Mouse (Mus musculus): ENCODE measurements around the gene Erc1. TPM values are rescaled to one million over a fixed set of nuclear protein-coding genes. Genes with fewer than 3 reads are reported as not detected.
A peak's percentile ranks its signal among the peaks of the same experiment; 100 is the strongest.

Erc1 gene
- polyA plus RNA-seq, 1 experiment, result 8.7 TPM

DNA sequence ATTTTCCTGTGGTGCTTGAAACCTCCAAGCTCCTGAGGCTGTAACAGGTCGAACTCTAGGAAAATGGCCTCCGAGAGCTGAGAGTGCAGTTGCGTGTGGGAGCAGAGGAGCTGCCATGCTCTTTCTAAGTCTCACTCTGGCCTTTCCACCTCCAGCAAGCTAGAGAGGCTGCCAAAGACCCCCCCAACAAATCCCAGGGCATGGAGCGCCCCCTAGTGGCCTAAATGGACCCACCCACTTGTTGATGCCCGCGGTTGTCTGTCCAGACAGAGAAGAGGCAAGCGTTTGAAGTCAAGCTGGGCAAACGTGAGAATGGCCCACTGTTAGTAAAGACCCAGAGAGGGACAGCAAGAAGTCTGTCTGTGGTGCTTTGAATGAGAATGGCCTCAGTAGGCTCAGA is 293.5 kb downstream of the Erc1 start:
- no peak overlapping the region for H3K4me3 ChIP-seq (replicated peaks; ENCODE audit: extremely low read depth, low read depth, low read length)
- TF ChIP-seq CTCF (IDR thresholded peaks at IDR 0.05; ENCODE audit: insufficient read depth, low read length) (no peak), POLR2A (IDR thresholded peaks at IDR 0.05; ENCODE audit: borderline replicate concordance, extremely low read depth, low read depth, low read length) (no peak)
- DNase-seq, result no peak
- no peaks in the 10 kb centered on the region for H3K4me1 ChIP-seq (ENCODE audit: control insufficient read depth, insufficient read depth, low read length)
- 69% methylated on average over 8 of the region's 8 CpGs for WGBS

DNA sequence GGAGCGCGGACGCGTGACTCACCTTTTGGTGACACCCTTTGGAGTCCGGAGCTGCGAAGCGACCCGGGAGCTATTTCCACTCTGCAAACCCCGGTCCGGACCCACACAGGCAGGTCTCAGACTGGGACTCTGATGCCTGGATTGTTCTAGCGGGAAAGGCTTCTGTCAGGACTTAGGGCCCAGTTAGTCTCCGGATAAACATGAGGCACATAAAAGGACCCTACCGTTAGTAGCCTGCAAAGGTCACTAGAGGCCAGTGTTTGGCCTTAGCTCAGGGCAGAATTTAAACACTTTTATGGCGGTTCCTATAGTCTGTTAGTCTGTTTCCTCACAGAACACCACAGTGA is 303.5 kb downstream of the Erc1 start:
- Histone ChIP-seq H3K4me3 (replicated peaks; ENCODE audit: extremely low read depth, low read depth, low read length) (peak overlapping the region; percentile 58), H3K4me1 (ENCODE audit: control insufficient read depth, insufficient read depth, low read length) (no peaks in the 10 kb centered on the region)
- TF ChIP-seq POLR2A (IDR thresholded peaks at IDR 0.05; ENCODE audit: borderline replicate concordance, extremely low read depth, low read depth, low read length) (no peak), CTCF (IDR thresholded peaks at IDR 0.05; ENCODE audit: insufficient read depth, low read length) (no peak)
- DNase-seq, result peak; percentile 32
- 5% methylated on average over 14 of the region's 14 CpGs for WGBS

DNA sequence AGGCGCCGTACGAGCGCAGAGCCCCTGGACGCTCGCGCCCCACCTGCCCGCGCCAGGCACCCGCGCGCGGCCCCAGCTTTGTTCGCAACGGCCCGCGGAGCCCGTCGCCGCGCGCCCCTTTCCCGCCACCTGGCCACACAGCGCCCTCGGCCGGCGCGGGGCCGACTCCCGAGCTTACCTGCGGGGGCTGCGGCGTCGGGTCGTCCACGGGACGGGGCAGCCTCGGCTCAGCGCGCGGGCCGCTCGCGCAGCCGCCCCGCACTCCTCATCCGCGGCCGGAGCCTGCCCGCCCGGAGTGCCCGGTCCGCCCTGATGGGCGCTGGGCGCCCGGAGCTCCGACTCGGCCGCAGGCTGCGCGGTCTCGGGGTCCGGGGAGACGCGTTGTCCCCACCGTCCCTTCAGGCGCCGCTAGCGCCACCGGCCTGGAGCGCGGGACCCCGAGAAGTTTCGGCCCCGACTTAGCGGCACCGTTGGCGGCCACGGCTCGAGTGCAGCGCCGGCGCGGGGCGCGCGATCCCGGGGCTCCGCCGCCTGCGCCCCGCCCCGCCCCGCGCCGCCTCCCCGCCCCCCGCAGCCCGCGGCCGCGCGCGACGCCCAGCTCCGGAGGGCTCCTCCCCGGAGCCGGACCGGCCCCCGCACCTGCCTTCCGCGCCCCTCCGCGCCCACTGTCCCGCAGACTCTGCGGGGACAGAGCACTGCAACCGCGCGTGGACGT is 304.0 kb downstream of the Erc1 start, which contains the start of gene Wnt5b:
Wnt5b (minus strand) TSS at position 545 of the 715 bp plus-strand sequence.
- WGBS, result under 1% methylated on average over 119 of the region's 120 CpGs
- H3K4me1 ChIP-seq (ENCODE audit: control insufficient read depth, insufficient read depth, low read length), result no peaks in the 10 kb centered on the region
- DNase-seq, result peak; percentile 14
- TF ChIP-seq CTCF (IDR thresholded peaks at IDR 0.05; ENCODE audit: insufficient read depth, low read length) (no peak), POLR2A (IDR thresholded peaks at IDR 0.05; ENCODE audit: borderline replicate concordance, extremely low read depth, low read depth, low read length) (no peak)
- H3K4me3 ChIP-seq (replicated peaks; ENCODE audit: extremely low read depth, low read depth, low read length), result peak within 1 kb of the TSS; percentile 60

DNA sequence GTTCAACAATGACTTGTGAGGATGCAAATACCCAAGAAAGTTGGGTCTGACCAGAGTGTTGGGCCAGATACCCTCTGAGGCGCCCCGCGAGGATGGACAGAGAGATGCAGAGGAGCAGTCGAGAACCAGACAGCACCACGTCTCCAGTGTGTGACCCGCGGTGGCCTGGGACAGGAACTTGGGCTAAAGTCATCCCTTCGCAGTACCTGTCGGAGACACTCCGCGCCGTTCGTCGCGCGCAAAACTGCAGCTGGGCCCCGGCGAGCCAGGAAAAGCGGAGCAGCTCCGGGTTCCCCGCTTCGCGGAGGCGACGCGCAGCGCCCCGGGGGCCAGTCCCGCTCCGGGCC is 304.5 kb downstream of the Erc1 start:
- Histone ChIP-seq H3K4me1 (ENCODE audit: control insufficient read depth, insufficient read depth, low read length) (no peaks in the 10 kb centered on the region), H3K4me3 (replicated peaks; ENCODE audit: extremely low read depth, low read depth, low read length) (no peak overlapping the region)
- TF ChIP-seq CTCF (IDR thresholded peaks at IDR 0.05; ENCODE audit: insufficient read depth, low read length), result no peak
- TF ChIP-seq POLR2A (IDR thresholded peaks at IDR 0.05; ENCODE audit: borderline replicate concordance, extremely low read depth, low read depth, low read length), result no peak
- DNase-seq, result peak; percentile 14
- 3% methylated on average over 30 of the region's 30 CpGs for WGBS

DNA sequence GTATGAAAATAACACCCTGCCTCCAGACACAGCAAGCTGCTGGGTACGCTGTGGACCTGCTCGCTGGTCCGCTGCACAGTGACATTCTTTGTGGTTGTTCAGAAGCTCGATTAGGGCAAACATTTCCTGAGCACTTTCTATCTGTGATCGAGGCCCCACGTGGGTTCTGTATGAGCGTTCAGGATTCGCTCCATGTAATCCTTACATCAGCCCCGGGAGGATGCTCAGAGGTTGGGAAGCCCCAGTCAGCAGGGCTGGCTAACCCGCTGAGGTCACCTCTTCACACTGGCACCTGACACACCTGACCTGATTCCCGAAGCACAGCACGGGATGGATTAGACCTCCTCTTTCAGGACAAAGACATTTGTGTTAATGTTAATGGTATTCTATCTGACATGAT is 312.1 kb downstream of the Erc1 start:
- WGBS, result 72% methylated on average over 12 of the region's 12 CpGs
- TF ChIP-seq CTCF (IDR thresholded peaks at IDR 0.05; ENCODE audit: insufficient read depth, low read length) (no peak), POLR2A (IDR thresholded peaks at IDR 0.05; ENCODE audit: borderline replicate concordance, extremely low read depth, low read depth, low read length) (no peak)
- Histone ChIP-seq H3K4me1 (ENCODE audit: control insufficient read depth, insufficient read depth, low read length) (no peaks in the 10 kb centered on the region), H3K4me3 (replicated peaks; ENCODE audit: extremely low read depth, low read depth, low read length) (no peak overlapping the region)
- no peak for DNase-seq

DNA sequence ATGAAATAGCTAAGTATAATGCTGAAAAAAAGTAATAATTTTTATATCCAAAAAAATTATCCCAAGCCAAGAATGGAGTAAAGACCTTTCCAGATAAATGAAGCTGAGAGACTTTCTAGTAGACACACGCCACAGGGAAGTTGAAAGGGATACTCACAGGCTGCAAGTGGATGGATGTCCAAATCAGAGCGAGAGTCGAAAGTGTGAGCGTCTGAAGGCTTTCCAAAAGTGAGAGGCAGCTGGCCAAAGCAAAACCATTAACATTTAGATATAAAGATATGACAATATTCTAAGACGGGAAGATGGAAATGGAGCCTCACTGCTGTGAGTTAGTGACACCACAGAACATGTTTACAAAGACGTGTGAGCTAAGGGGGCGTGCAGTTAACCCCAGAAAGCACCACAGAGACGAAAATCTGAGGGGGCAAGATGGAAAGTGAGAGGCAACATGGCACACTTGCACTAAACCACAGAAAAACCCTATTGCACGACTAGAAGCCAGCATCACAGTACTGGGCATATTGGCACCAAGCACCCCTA is 314.7 kb downstream of the Erc1 start:
- no peak for DNase-seq
- H3K4me1 ChIP-seq (ENCODE audit: control insufficient read depth, insufficient read depth, low read length), result no peaks in the 10 kb centered on the region
- WGBS, result 57% methylated on average over 9 of the region's 9 CpGs
- no peak overlapping the region for H3K4me3 ChIP-seq (replicated peaks; ENCODE audit: extremely low read depth, low read depth, low read length)
- TF ChIP-seq CTCF (IDR thresholded peaks at IDR 0.05; ENCODE audit: insufficient read depth, low read length) (no peak), POLR2A (IDR thresholded peaks at IDR 0.05; ENCODE audit: borderline replicate concordance, extremely low read depth, low read depth, low read length) (no peak)

DNA sequence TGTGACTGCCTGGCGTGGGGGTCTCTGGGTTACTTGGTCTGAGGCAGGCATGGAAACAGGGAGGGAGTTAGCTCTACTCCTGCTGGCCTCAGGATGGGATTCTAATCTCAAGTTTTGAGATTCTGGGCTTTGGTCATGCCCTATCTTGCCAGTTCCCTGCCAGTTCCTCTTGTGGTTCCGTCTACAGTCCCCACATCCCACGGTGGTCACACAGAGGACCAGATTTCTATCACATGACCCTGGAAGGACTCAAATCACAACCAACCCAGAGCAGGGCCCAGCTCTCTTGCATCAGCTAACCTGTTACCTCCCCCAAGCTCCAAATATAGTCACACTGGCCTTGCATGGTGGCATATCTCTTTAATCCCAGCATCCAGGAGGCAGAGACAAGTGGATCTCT is 318.3 kb downstream of the Erc1 start:
- no peak for TF ChIP-seq POLR2A (IDR thresholded peaks at IDR 0.05; ENCODE audit: borderline replicate concordance, extremely low read depth, low read depth, low read length)
- no peak for TF ChIP-seq CTCF (IDR thresholded peaks at IDR 0.05; ENCODE audit: insufficient read depth, low read length)
- H3K4me3 ChIP-seq (replicated peaks; ENCODE audit: extremely low read depth, low read depth, low read length), result no peak overlapping the region
- no peak for DNase-seq
- no peaks in the 10 kb centered on the region for H3K4me1 ChIP-seq (ENCODE audit: control insufficient read depth, insufficient read depth, low read length)
- 79% methylated on average over 3 of the region's 3 CpGs for WGBS

DNA sequence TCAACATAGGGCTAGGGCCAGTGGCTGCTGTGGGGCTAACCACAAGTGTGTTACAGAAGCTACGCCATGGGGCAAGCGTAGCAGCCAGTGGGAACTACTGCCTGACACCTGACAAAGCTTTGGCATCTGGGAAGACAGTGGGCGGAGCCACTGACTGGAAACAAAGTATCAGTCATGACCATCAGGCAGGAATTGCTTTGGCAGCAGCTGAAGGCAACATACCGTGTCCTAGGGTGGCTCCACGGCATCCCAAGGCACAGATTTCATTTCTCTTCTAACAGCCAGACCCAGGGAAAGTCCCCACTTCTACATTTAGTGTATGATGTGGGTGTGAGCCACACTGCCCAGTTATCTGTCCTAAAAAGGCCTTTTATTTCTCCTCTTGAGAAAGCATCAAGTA is 321.5 kb downstream of the Erc1 start:
- no peak overlapping the region for H3K4me3 ChIP-seq (replicated peaks; ENCODE audit: extremely low read depth, low read depth, low read length)
- TF ChIP-seq POLR2A (IDR thresholded peaks at IDR 0.05; ENCODE audit: borderline replicate concordance, extremely low read depth, low read depth, low read length) (no peak), CTCF (IDR thresholded peaks at IDR 0.05; ENCODE audit: insufficient read depth, low read length) (no peak)
- DNase-seq, result no peak
- 52% methylated on average over 5 of the region's 5 CpGs for WGBS
- H3K4me1 ChIP-seq (ENCODE audit: control insufficient read depth, insufficient read depth, low read length), result no peaks in the 10 kb centered on the region

DNA sequence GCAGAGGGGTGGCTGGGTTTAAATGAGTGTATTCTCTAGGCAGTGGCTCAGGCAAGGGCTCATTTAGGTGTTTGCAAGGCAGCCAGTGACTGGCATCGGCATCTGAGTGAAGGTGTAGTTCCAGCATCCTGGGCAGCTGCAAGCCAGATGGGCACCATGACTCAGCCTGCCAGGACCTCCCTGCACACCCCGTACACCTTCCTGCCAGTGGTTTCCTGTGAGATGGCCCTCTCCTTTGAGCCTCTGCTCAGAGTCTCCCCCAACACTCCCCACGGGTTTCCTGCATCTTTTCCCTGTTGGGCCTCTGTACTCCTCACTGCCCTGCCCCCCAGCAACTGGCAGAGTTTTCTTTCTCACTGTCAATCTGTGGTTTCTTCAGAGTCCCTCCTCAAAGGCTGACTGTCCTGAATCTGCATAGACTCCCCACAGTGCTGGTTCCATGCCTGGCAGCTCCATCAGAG is 326.0 kb downstream of the Erc1 start:
- WGBS, result 31% methylated on average over 3 of the region's 3 CpGs
- H3K4me3 ChIP-seq (replicated peaks; ENCODE audit: extremely low read depth, low read depth, low read length), result no peak overlapping the region
- TF ChIP-seq POLR2A (IDR thresholded peaks at IDR 0.05; ENCODE audit: borderline replicate concordance, extremely low read depth, low read depth, low read length) (no peak), CTCF (IDR thresholded peaks at IDR 0.05; ENCODE audit: insufficient read depth, low read length) (no peak)
- no peaks in the 10 kb centered on the region for H3K4me1 ChIP-seq (ENCODE audit: control insufficient read depth, insufficient read depth, low read length)
- DNase-seq, result no peak

DNA sequence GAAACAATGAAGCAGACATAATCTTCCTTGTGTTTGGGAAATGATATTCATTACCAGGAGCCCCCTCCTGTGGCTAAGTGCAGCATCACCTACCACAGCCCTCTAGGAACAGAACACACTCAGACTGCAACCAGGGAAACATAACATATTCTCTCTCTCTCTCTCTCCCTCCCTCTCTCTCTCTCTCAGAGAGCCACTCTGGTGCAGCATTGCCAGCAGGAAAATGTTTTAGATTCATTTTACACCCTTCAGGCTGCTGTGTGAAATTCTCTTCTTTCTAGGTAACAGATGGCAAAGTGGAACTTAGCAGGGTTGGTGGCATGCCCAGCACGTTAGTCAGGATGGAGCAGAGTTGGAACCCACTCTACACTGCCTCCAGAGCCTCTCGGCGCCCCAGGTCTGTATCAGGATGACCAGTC is 326.5 kb downstream of the Erc1 start:
- DNase-seq, result no peak
- H3K4me3 ChIP-seq (replicated peaks; ENCODE audit: extremely low read depth, low read depth, low read length), result no peak overlapping the region
- WGBS, result 77% methylated on average over 3 of the region's 3 CpGs
- no peak for TF ChIP-seq CTCF (IDR thresholded peaks at IDR 0.05; ENCODE audit: insufficient read depth, low read length)
- TF ChIP-seq POLR2A (IDR thresholded peaks at IDR 0.05; ENCODE audit: borderline replicate concordance, extremely low read depth, low read depth, low read length), result no peak
- no peaks in the 10 kb centered on the region for H3K4me1 ChIP-seq (ENCODE audit: control insufficient read depth, insufficient read depth, low read length)

Other genes with a start within 250 kb of the Erc1 start
- gene Rad52, start 54.5 kb upstream of the Erc1 start, polyA plus RNA-seq (2012; rRNA removed), result 27.8 and 29.0 TPM in 2 replicates
- 131 and 136 TPM in 2 replicates for gene Wnk1, start 190.5 kb upstream of the Erc1 start, polyA plus RNA-seq (2012; rRNA removed)
- gene Ninj2, start 245.2 kb upstream of the Erc1 start, polyA plus RNA-seq (2012; rRNA removed), result 0.26 and 0.35 TPM in 2 replicates

Data from lung, adult 2 months (tissue).